Mouse (Mus musculus): ENCODE measurements around the gene Zbtb26. TPM values are rescaled to one million over a fixed set of nuclear protein-coding genes. Genes with fewer than 3 reads are reported as not detected.

The Zbtb26 gene
- polyA plus RNA-seq, 1 experiment from 2014 or later, result 4.6 TPM

DNA sequence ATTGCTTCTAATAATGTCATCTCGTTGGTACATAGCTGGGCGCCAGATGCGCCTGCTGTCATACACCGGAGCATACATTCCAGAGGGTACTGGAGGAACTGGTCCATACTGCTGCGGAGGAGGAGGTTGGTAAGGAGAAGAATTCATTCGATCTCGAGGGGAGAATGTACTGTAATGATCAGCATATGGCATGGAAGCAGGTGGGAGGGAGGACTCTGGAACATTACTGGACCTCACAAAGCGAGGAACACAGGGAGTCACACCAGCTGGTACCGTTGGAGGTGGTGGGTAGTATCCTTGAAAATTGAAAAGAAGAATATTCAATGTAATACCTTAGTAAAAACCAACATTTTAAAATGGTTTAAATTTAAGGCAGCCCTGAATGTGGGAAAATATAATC, 60.0 kb downstream of the Zbtb26 start:
- Histone ChIP-seq H3K36me3 (ENCODE audit: control insufficient read depth, insufficient read depth) (peaks cover 26% of the 10 kb centered on the region), H3K9ac (ENCODE audit: low read length) (no peak overlapping the region), H3K4me2 (ENCODE audit: low read depth, low read length) (no peak overlapping the region), H3K4me1 (ENCODE audit: control insufficient read depth, insufficient read depth, low read length) (no peaks in the 10 kb centered on the region), H3K9me3 (replicated peaks; ENCODE audit: control insufficient read depth, low read length) (no peaks in the 10 kb centered on the region), H3K27ac (ENCODE audit: low read length) (no peak overlapping the region), H3K4me3 (ENCODE audit: low read length) (no peak overlapping the region), H3K27me3 (ENCODE audit: control insufficient read depth, insufficient read depth, low read length) (no peaks in the 10 kb centered on the region)
- no peak for ATAC-seq (replicated peaks; ENCODE audit: extremely low read depth, insufficient read depth, low FRiP score)
- WGBS, result 90% methylated on average over 9 of the region's 9 CpGs

Other genes starting within 250 kb of the Zbtb26 start
- not detected in 2 replicates for gene Olfr366, start 231.6 kb downstream of the Zbtb26 start, polyA plus RNA-seq (2015; fragmentation: Nextera tagmentation; extraction: Ambion mirVana)
- not detected in 2 replicates for gene Olfr368, start 116.6 kb downstream of the Zbtb26 start, polyA plus RNA-seq (2015; fragmentation: Nextera tagmentation; extraction: Ambion mirVana)
- 32.0 and 36.2 TPM in 2 replicates for gene Pdcl, start 83.8 kb downstream of the Zbtb26 start, polyA plus RNA-seq (2015; fragmentation: Nextera tagmentation; extraction: Ambion mirVana)
- 9.1 and 9.3 TPM in 2 replicates for gene Rc3h2, start 20.2 kb downstream of the Zbtb26 start, polyA plus RNA-seq (2015; fragmentation: Nextera tagmentation; extraction: Ambion mirVana)
- 3.7 and 4.4 TPM in 2 replicates for gene Zbtb6, start within 50 bp of the Zbtb26 start, polyA plus RNA-seq (2015; fragmentation: Nextera tagmentation; extraction: Ambion mirVana)
- gene Rabgap1, start 144 bp upstream of the Zbtb26 start, polyA plus RNA-seq (2015; fragmentation: Nextera tagmentation; extraction: Ambion mirVana), result 25.6 and 27.9 TPM in 2 replicates
- gene Gpr21, start 73.2 kb upstream of the Zbtb26 start, polyA plus RNA-seq (2015; fragmentation: Nextera tagmentation; extraction: Ambion mirVana), result 0.75 and 1.2 TPM in 2 replicates

Measured in heart, embryonic 16.5 days (tissue).